Mouse (Mus musculus): ENCODE data around the gene Gys1. TPM values are rescaled to one million over a fixed set of nuclear protein-coding genes. Genes with fewer than 3 reads are reported as not detected.

Gys1 gene
- polyA plus RNA-seq, 1 experiment, result not detected

- WGBS, result 4% methylated on average over 44 of the region's 45 CpGs
- Histone ChIP-seq H3K4me3 (ENCODE audit: insufficient read depth, low read depth, low read length) (peak within 1 kb of the TSS; percentile 32; the same call in 1 of the 2 replicates), H3K27ac (ENCODE audit: insufficient read depth, low read depth, low read length) (no peak within 1 kb of the TSS), H3K4me1 (ENCODE audit: control insufficient read depth, insufficient read depth, low read length) (peaks cover 17% of the 10 kb centered on the region)
- TF ChIP-seq POLR2A (IDR thresholded peaks at IDR 0.05; ENCODE audit: insufficient read depth, low read depth, low read length), result no peak
- TF ChIP-seq CTCF (IDR thresholded peaks at IDR 0.05; ENCODE audit: insufficient read depth, low read depth, low read length), result no peak
Measured at GRCm38 (mm10) chr7:45413113-45413863, 21.4 kb upstream of the Gys1 start, which contains the start of gene Ntf5. Gene Ntf5 (plus strand): TSS chr7:45413695.

GRCm38 (mm10) chr7:45413864-45414739, 20.5 kb upstream of the Gys1 start:
- Histone ChIP-seq H3K4me1 (ENCODE audit: control insufficient read depth, insufficient read depth, low read length) (peaks cover 17% of the 10 kb centered on the region), H3K27ac (ENCODE audit: insufficient read depth, low read depth, low read length) (no peak overlapping the region), H3K4me3 (ENCODE audit: insufficient read depth, low read depth, low read length) (no peak overlapping the region)
- TF ChIP-seq POLR2A (IDR thresholded peaks at IDR 0.05; ENCODE audit: insufficient read depth, low read depth, low read length) (no peak), CTCF (IDR thresholded peaks at IDR 0.05; ENCODE audit: insufficient read depth, low read depth, low read length) (no peak)
- WGBS, result 2% methylated on average over 27 of the region's 27 CpGs

GRCm38 (mm10) chr7:45414740-45415224, 19.9 kb upstream of the Gys1 start:
- peaks cover 17% of the 10 kb centered on the region for H3K4me1 ChIP-seq (ENCODE audit: control insufficient read depth, insufficient read depth, low read length)
- H3K27ac ChIP-seq (ENCODE audit: insufficient read depth, low read depth, low read length), result no peak overlapping the region
- no peak overlapping the region for H3K4me3 ChIP-seq (ENCODE audit: insufficient read depth, low read depth, low read length)
- TF ChIP-seq POLR2A (IDR thresholded peaks at IDR 0.05; ENCODE audit: insufficient read depth, low read depth, low read length) (no peak), CTCF (IDR thresholded peaks at IDR 0.05; ENCODE audit: insufficient read depth, low read depth, low read length) (no peak)
- 39% methylated on average over 12 of the region's 12 CpGs for WGBS

GRCm38 (mm10) chr7:45415636-45416035, 19.0 kb upstream of the Gys1 start:
- Histone ChIP-seq H3K4me1 (ENCODE audit: control insufficient read depth, insufficient read depth, low read length) (peaks cover 17% of the 10 kb centered on the region), H3K4me3 (ENCODE audit: insufficient read depth, low read depth, low read length) (no peak overlapping the region; the same call in 1 of the 2 replicates), H3K27ac (ENCODE audit: insufficient read depth, low read depth, low read length) (no peak overlapping the region)
- WGBS, result 9% methylated on average over 37 of the region's 37 CpGs
- TF ChIP-seq POLR2A (IDR thresholded peaks at IDR 0.05; ENCODE audit: insufficient read depth, low read depth, low read length) (no peak), CTCF (IDR thresholded peaks at IDR 0.05; ENCODE audit: insufficient read depth, low read depth, low read length) (no peak)

GRCm38 (mm10) chr7:45417962-45418492, 16.6 kb upstream of the Gys1 start:
- Histone ChIP-seq H3K27ac (ENCODE audit: insufficient read depth, low read depth, low read length) (no peak overlapping the region), H3K4me1 (ENCODE audit: control insufficient read depth, insufficient read depth, low read length) (peaks cover 17% of the 10 kb centered on the region), H3K4me3 (ENCODE audit: insufficient read depth, low read depth, low read length) (no peak overlapping the region)
- no peak for TF ChIP-seq POLR2A (IDR thresholded peaks at IDR 0.05; ENCODE audit: insufficient read depth, low read depth, low read length)
- TF ChIP-seq CTCF (IDR thresholded peaks at IDR 0.05; ENCODE audit: insufficient read depth, low read depth, low read length), result no peak
- WGBS, result 14% methylated on average over 13 of the region's 13 CpGs

- Histone ChIP-seq H3K4me3 (ENCODE audit: insufficient read depth, low read depth, low read length) (no peak overlapping the region), H3K27ac (ENCODE audit: insufficient read depth, low read depth, low read length) (no peak overlapping the region), H3K4me1 (ENCODE audit: control insufficient read depth, insufficient read depth, low read length) (peaks cover 5% of the 10 kb centered on the region)
- TF ChIP-seq CTCF (IDR thresholded peaks at IDR 0.05; ENCODE audit: insufficient read depth, low read depth, low read length), result no peak
- no peak for TF ChIP-seq POLR2A (IDR thresholded peaks at IDR 0.05; ENCODE audit: insufficient read depth, low read depth, low read length)
- 30% methylated on average over 27 of the region's 27 CpGs for WGBS
Measured at GRCm38 (mm10) chr7:45419859-45420614, 14.6 kb upstream of the Gys1 start.

GRCm38 (mm10) chr7:45420615-45420919, 14.1 kb upstream of the Gys1 start, which contains the start of gene Lhb:
Gene Lhb (plus strand): TSS chr7:45420820.
- WGBS, result 71% methylated on average over 6 of the region's 6 CpGs
- no peak within 1 kb of the TSS for H3K27ac ChIP-seq (ENCODE audit: insufficient read depth, low read depth, low read length)
- TF ChIP-seq POLR2A (IDR thresholded peaks at IDR 0.05; ENCODE audit: insufficient read depth, low read depth, low read length) (no peak), CTCF (IDR thresholded peaks at IDR 0.05; ENCODE audit: insufficient read depth, low read depth, low read length) (no peak)
- H3K4me1 ChIP-seq (ENCODE audit: control insufficient read depth, insufficient read depth, low read length), result peaks cover 4% of the 10 kb centered on the region
- no peak within 1 kb of the TSS for H3K4me3 ChIP-seq (ENCODE audit: insufficient read depth, low read depth, low read length)

- 93% methylated on average over 14 of the region's 14 CpGs for WGBS
- no peak for TF ChIP-seq POLR2A (IDR thresholded peaks at IDR 0.05; ENCODE audit: insufficient read depth, low read depth, low read length)
- TF ChIP-seq CTCF (IDR thresholded peaks at IDR 0.05; ENCODE audit: insufficient read depth, low read depth, low read length), result no peak
Measured at GRCm38 (mm10) chr7:45421194-45421593, 13.4 kb upstream of the Gys1 start.

More at GRCm38 (mm10) chr7:45421194-45421593, 13.4 kb upstream of the Gys1 start:
- Histone ChIP-seq H3K27ac (ENCODE audit: insufficient read depth, low read depth, low read length) (no peak overlapping the region), H3K4me1 (ENCODE audit: control insufficient read depth, insufficient read depth, low read length) (no peaks in the 10 kb centered on the region), H3K4me3 (ENCODE audit: insufficient read depth, low read depth, low read length) (no peak overlapping the region)
